ENCODE assay signal across 15 mouse cellular contexts in the genomic region with DNA sequence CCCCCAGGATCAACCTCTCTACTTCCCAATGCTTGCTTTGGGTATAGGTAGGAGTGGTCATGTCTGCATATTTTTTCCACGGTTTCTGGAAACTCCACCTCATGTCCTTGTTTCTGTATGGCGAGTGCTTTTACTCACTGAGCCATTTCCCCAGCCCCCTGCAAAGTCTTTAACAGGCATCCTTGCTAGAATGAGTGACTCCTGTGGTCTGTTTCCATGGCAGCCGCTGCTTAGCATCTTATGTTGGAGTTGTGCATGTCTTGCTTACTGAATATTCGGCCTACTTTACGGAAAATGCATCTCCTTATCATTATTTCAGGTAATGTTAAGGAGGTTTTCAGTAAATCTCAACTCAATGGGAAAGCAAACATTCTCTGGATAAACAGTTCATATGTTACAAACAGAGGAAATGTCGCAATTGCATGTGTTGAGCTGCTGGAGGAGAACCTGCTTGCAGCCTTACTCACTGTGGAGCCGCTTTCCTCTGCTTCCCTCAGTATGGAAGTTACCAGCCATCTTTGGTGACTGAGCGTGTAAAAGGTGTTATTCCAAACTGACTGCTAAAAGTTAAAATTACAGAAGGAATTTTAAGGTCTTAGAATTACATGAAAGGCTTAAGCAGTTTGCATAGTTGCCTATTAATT.
A peak's percentile ranks its signal among the peaks of the same experiment; 100 is the strongest.
DNase-seq lines count a peak whose midpoint lies in the region; ATAC-seq and TF ChIP-seq lines count a peak whose summit lies in the region.
"Had no signal": no experiment of that assay in that cellular context is flagged by ENCODE, and none has a peak within 500 bp of the region (broad histone marks: within the 10 kb centered on the region; RNA-seq: fewer than 3 reads in every experiment).

No protein-coding gene starts in this region.

- peaks cover 19% of the 10 kb centered on the region; the same call in 1 of the 2 replicates for H3K4me1 ChIP-seq in hindbrain, embryonic 14.5 days (replicated peaks; ENCODE audit: control insufficient read depth, insufficient read depth, low read length)
- H3K4me1 ChIP-seq in hindbrain, embryonic 12.5 days, result peaks cover 11% of the 10 kb centered on the region
- peaks cover 55% of the 10 kb centered on the region for H3K4me1 ChIP-seq in midbrain, embryonic 13.5 days (replicated peaks)

- ATAC-seq in hindbrain, embryonic 14.5 days (ENCODE audit: low FRiP score), result peak; percentile 44; the same call in 1 of the 2 replicates
- ATAC-seq in hindbrain, embryonic 12.5 days (ENCODE audit: low FRiP score), result no peak
- 0 out of 2 replicates have a peak, but pooled peaks have one; percentile 29 for ATAC-seq in midbrain, embryonic 13.5 days
- no peak for ATAC-seq in megakaryocyte, adult 5-6 weeks (ENCODE audit: poor library complexity, severe bottlenecking)

- 62% methylated on average over 8 of the region's 8 CpGs for WGBS in hindbrain, embryonic 14.5 days
- WGBS in hindbrain, embryonic 12.5 days, result 76% methylated on average over 8 of the region's 8 CpGs
- 60% methylated on average over 8 of the region's 8 CpGs for WGBS in midbrain, embryonic 13.5 days

- no peaks in the 10 kb centered on the region for H3K9me3 ChIP-seq in hindbrain, embryonic 14.5 days (ENCODE audit: control insufficient read depth, low read length)
- H3K9me3 ChIP-seq in hindbrain, embryonic 12.5 days (replicated peaks), result no peaks in the 10 kb centered on the region
- no peaks in the 10 kb centered on the region for H3K9me3 ChIP-seq in midbrain, embryonic 13.5 days
- H3K9me3 ChIP-seq: heart, embryonic 10.5 days; liver, embryonic 13.5 days had no signal

- H3K4me3 ChIP-seq in hindbrain, embryonic 14.5 days (replicated peaks; ENCODE audit: low read length), result no peak overlapping the region
- H3K4me3 ChIP-seq in hindbrain, embryonic 12.5 days, result no peak overlapping the region
- H3K4me3 ChIP-seq in midbrain, embryonic 13.5 days (replicated peaks), result no peak overlapping the region
- H3K4me3 ChIP-seq: heart, embryonic 10.5 days; liver, embryonic 13.5 days had no signal

- no peak for TF ChIP-seq CTCF in brain, embryonic 14.5 days (IDR thresholded peaks at IDR 0.05; ENCODE audit: borderline replicate concordance, extremely low read depth, insufficient read depth, insufficient read length)

- DNase-seq in hindbrain, embryonic 14.5 days (ENCODE audit: low spot score), result peak; percentile 42
- DNase-seq in 416B (ENCODE audit: low read depth), result peak; percentile 41
- DNase-seq in brain, embryonic 14.5 days (ENCODE audit: low read depth), result peak; percentile 84
- no peak for DNase-seq in cerebellum, postnatal 25 days
- DNase-seq in cerebellum, adult 11 months, result no peak
- DNase-seq: adrenal gland, postnatal 14 days; cerebellum, adult 8-10 months; liver, embryonic 13.5 days had no signal

- H3K36me3 ChIP-seq in hindbrain, embryonic 14.5 days (replicated peaks; ENCODE audit: control insufficient read depth, insufficient read depth), result no peaks in the 10 kb centered on the region
- no peaks in the 10 kb centered on the region for H3K36me3 ChIP-seq in hindbrain, embryonic 12.5 days
- H3K36me3 ChIP-seq in midbrain, embryonic 13.5 days, result no peaks in the 10 kb centered on the region
- H3K36me3 ChIP-seq: heart, embryonic 10.5 days; liver, embryonic 13.5 days had no signal

- no peaks in the 10 kb centered on the region for H3K27me3 ChIP-seq in hindbrain, embryonic 14.5 days (ENCODE audit: control insufficient read depth, insufficient read depth, low read length)
- H3K27me3 ChIP-seq in hindbrain, embryonic 12.5 days, result no peaks in the 10 kb centered on the region
- no peaks in the 10 kb centered on the region for H3K27me3 ChIP-seq in midbrain, embryonic 13.5 days
- H3K27me3 ChIP-seq: CH12.LX; liver, embryonic 13.5 days had no signal

- no peak for TF ChIP-seq POLR2A in brain, embryonic 14.5 days (IDR thresholded peaks at IDR 0.05; ENCODE audit: borderline replicate concordance, extremely low read depth, insufficient read depth, insufficient read length, poor library complexity, severe bottlenecking)

- no peak overlapping the region for H3K9ac ChIP-seq in hindbrain, embryonic 14.5 days
- no peak overlapping the region for H3K9ac ChIP-seq in hindbrain, embryonic 12.5 days
- no peak overlapping the region for H3K9ac ChIP-seq in midbrain, embryonic 13.5 days (replicated peaks)
- H3K9ac ChIP-seq: liver, embryonic 13.5 days had no signal

- H3K4me2 ChIP-seq in hindbrain, embryonic 14.5 days (replicated peaks), result no peak overlapping the region
- H3K4me2 ChIP-seq in hindbrain, embryonic 12.5 days (replicated peaks), result no peak overlapping the region
- H3K4me2 ChIP-seq in midbrain, embryonic 13.5 days (replicated peaks), result no peak overlapping the region
- H3K4me2 ChIP-seq: liver, embryonic 13.5 days had no signal

- peak overlapping the region; percentile 56 for H3K27ac ChIP-seq in hindbrain, embryonic 14.5 days
- H3K27ac ChIP-seq in hindbrain, embryonic 12.5 days, result no peak overlapping the region
- peak overlapping the region; percentile 48; the same call in 1 of the 2 replicates for H3K27ac ChIP-seq in midbrain, embryonic 13.5 days
- H3K27ac ChIP-seq: heart, embryonic 10.5 days; kidney, postnatal 0 days; liver, embryonic 13.5 days; macrophage had no signal

Comparison
In these comparisons a context has a peak if more than half of its experiments do, and no peak if none do; other contexts are left out.
1. ATAC-seq: peak in hindbrain, embryonic 14.5 days (single experiment) and midbrain, embryonic 13.5 days (single experiment); none in hindbrain, embryonic 12.5 days (single experiment) and megakaryocyte, adult 5-6 weeks (single experiment).
2. DNase-seq: peak in hindbrain, embryonic 14.5 days (single experiment), 416B (single experiment) and brain, embryonic 14.5 days (single experiment); none in cerebellum, postnatal 25 days (0 of 2) and cerebellum, adult 11 months (single experiment).